Mouse (Mus musculus): ENCODE results near the gene Cldn14.

Cldn14 gene

GRCm38 (mm10) chr16:93884086-93884721, 124.4 kb downstream of the Cldn14 start:
- Histone ChIP-seq H3K4me3 (replicated peaks; ENCODE audit: low read length) (peak overlapping the region; percentile 97), H3K36me3 (ENCODE audit: insufficient read depth, low read length) (peaks cover 43% of the 10 kb centered on the region), H3K9me3 (ENCODE audit: low read length) (no peaks in the 10 kb centered on the region), H3K27me3 (ENCODE audit: insufficient read depth, low read length) (no peaks in the 10 kb centered on the region), H3K4me1 (replicated peaks; ENCODE audit: low read depth, low read length) (peaks cover 62% of the 10 kb centered on the region)
- no peak for TF ChIP-seq CTCF (conservative IDR thresholded peaks at IDR 0.05; ENCODE audit: low read length)
- TF ChIP-seq NANOG (IDR thresholded peaks at IDR 0.05; ENCODE audit: borderline replicate concordance, low read length): no peak
- no peak for TF ChIP-seq POU5F1 (IDR thresholded peaks at IDR 0.05; ENCODE audit: borderline replicate concordance, low read length)

DNA sequence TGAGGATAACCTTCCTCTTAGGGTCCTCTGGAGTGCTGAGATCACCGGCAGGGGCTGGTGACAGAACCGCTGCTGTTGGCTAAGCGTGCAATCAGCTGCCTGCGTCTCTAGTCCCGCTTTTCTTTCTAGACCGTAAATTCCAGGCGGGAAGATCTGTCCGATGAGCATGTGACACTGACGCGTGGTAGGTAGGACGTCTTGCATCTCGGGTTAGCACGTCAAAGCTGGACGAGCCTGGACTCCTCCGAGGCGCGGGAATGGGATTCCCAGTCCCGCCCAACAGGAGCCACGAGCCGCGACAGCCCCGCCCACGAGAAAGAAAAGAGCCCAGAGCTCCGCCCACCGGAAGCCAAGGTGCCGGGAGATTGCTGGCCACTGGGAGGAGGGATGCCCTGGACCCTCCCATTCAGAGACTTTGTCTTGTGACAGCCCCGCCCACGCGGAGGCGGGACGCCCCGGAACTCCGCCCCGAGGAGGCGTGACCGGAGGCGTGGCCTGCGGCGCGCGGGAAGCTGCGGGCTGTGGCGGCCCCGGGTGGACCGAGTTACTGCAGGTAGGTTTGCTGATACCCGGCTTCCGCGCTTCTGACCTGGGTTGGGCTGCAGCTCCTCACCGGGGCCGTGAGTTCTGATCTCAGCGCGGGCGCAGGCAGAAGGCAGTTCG, 125.1 kb downstream of the Cldn14 start, which contains the start of gene Chaf1b:
Gene Chaf1b, plus strand, starts transcription at position 479 of the 663 bp plus-strand sequence.
- Histone ChIP-seq H3K27me3 (ENCODE audit: insufficient read depth, low read length) (no peaks in the 10 kb centered on the region), H3K4me3 (replicated peaks; ENCODE audit: low read length) (peak within 1 kb of the TSS; percentile 97), H3K4me1 (replicated peaks; ENCODE audit: low read depth, low read length) (peaks cover 55% of the 10 kb centered on the region), H3K9me3 (ENCODE audit: low read length) (no peaks in the 10 kb centered on the region), H3K36me3 (ENCODE audit: insufficient read depth, low read length) (peaks cover 38% of the 10 kb centered on the region)
- no peak for TF ChIP-seq NANOG (IDR thresholded peaks at IDR 0.05; ENCODE audit: borderline replicate concordance, low read length)
- no peak for TF ChIP-seq POU5F1 (IDR thresholded peaks at IDR 0.05; ENCODE audit: borderline replicate concordance, low read length)

DNA sequence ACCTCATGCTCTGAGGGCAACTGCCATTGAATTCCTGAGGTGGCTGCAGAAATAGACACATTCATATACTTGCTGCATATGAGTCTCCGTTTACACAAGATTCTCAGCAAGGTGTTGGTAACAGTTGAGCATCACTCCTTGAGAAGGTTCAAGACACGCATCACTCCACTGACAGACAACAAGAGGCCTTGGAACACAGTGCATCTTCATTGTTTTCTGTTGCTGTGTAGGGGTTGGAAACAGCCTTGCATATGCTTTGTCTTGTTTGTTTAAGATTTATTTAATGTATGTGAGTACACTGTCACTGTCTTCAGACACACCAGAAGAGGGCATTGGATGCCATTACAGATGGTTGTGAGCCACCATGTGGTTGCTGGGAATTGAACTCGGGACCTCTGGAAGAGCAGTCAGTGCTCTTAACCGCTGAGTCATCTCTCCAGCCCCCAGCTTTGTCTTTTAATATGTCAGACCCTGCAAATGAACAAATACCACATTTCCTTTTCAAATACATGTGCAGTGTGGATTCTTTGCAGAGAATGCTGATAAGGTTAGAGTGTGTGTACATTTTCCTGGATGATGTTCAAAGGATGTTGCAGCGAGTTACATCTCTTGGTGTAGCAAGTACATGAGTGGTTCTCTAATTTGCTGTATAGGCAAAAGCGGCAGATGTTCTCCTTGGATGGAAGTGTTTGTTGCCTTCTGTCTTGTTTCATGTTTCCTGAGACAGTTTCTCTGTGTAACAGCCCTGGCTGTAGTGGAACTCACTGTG, 130.8 kb downstream of the Cldn14 start:
- peaks cover 22% of the 10 kb centered on the region for H3K4me1 ChIP-seq (replicated peaks; ENCODE audit: low read depth, low read length)
- H3K4me3 ChIP-seq (replicated peaks; ENCODE audit: low read length): no peak overlapping the region
- H3K36me3 ChIP-seq (ENCODE audit: insufficient read depth, low read length): peaks cover 58% of the 10 kb centered on the region
- TF ChIP-seq CTCF (conservative IDR thresholded peaks at IDR 0.05; ENCODE audit: low read length) (no peak), POU5F1 (IDR thresholded peaks at IDR 0.05; ENCODE audit: borderline replicate concordance, low read length) (no peak), NANOG (IDR thresholded peaks at IDR 0.05; ENCODE audit: borderline replicate concordance, low read length) (no peak)
- H3K9me3 ChIP-seq (ENCODE audit: low read length): no peaks in the 10 kb centered on the region
- no peaks in the 10 kb centered on the region for H3K27me3 ChIP-seq (ENCODE audit: insufficient read depth, low read length)

- H3K9me3 ChIP-seq (ENCODE audit: low read length): no peaks in the 10 kb centered on the region
- H3K27me3 ChIP-seq (ENCODE audit: insufficient read depth, low read length): no peaks in the 10 kb centered on the region
Measured at GRCm38 (mm10) chr16:93874841-93875240, 133.8 kb downstream of the Cldn14 start.

More at GRCm38 (mm10) chr16:93874841-93875240, 133.8 kb downstream of the Cldn14 start:
- no peak overlapping the region for H3K4me3 ChIP-seq (replicated peaks; ENCODE audit: low read length)
- no peak for TF ChIP-seq POU5F1 (IDR thresholded peaks at IDR 0.05; ENCODE audit: borderline replicate concordance, low read length)
- TF ChIP-seq CTCF (conservative IDR thresholded peaks at IDR 0.05; ENCODE audit: low read length): no peak
- TF ChIP-seq NANOG (IDR thresholded peaks at IDR 0.05; ENCODE audit: borderline replicate concordance, low read length): no peak
- H3K36me3 ChIP-seq (ENCODE audit: insufficient read depth, low read length): peaks cover 88% of the 10 kb centered on the region
- peaks cover 11% of the 10 kb centered on the region for H3K4me1 ChIP-seq (replicated peaks; ENCODE audit: low read depth, low read length)

All from E14TG2a.4 (cell line).